Mouse (Mus musculus) ES-CJ7 (cell line): ENCODE measurements around the gene Asb18.

Experiments used
- DNase-seq: peaks from one replicate; pipeline ENCODE4 v3.0.0; 2011; ENCODE audit warnings: low read depth, low spot score

The Asb18 gene

GRCm38 (mm10) chr1:89902236-89902635, 112.2 kb downstream of the Asb18 start:
- no peak for DNase-seq

- peak; percentile 59 for DNase-seq
Measured at GRCm38 (mm10) chr1:89901381-89901780, 113.1 kb downstream of the Asb18 start.
